Mouse (Mus musculus) C2C12 (cell line): ENCODE measurements around the gene Asb8.

Experiments
- CTCF ChIP-seq: IDR thresholded peaks from one replicate; pipeline ENCODE4 v1.5.1; 2011; ENCODE audit not compliant: control insufficient read depth, insufficient read depth, insufficient read length
- MYOG ChIP-seq: IDR thresholded peaks from one replicate; pipeline ENCODE4 v1.6.1; 2011; ENCODE audit not compliant: control insufficient read depth, insufficient read length; ENCODE audit errors: extremely low read depth
- USF1 ChIP-seq: IDR thresholded peaks from one replicate; pipeline ENCODE4 v1.6.1; 2011; ENCODE audit warnings: low read depth, mild to moderate bottlenecking, control low read depth, moderate library complexity

- TF ChIP-seq USF1 = no peak
- no peak for TF ChIP-seq CTCF
- no peak for TF ChIP-seq MYOG
These were observed 51.1 kb downstream of the Asb8 start for GRCm38 (mm10) chr15:98114098-98114851.
